Mouse (Mus musculus) stomach, postnatal 0 days (tissue): ENCODE results near the gene Tmem198. TPM values are rescaled to one million over a fixed set of nuclear protein-coding genes. Genes with fewer than 3 reads are reported as not detected.

Experiments
- ATAC-seq: fragments of 200-750 bp; cut with Nextera tagmentation; 2 replicates; pipeline ENCODE4 v1.8.0; 2017; ENCODE audit not compliant: low FRiP score, low TSS enrichment
- DNase-seq: peaks from one replicate; pipeline ENCODE4 v3.0.0-alpha.2; 2016; ENCODE audit warnings: low spot score
- H3K27ac ChIP-seq: fragments of 300-500 bp; sonication (generic); replicated peaks from 2 replicates; pipeline ENCODE4 v1.5.1; 2014; ENCODE audit warnings: mild to moderate bottlenecking, control low read depth
- H3K27me3 ChIP-seq: fragments of 300-500 bp; sonication (generic); 2 replicates; pipeline ENCODE4 v1.6.1; 2014; ENCODE audit warnings: low read length; ENCODE audit not compliant: control insufficient read depth, insufficient read depth
- H3K36me3 ChIP-seq: fragments of 300-500 bp; sonication (generic); 2 replicates; pipeline ENCODE4 v1.6.1; 2014; ENCODE audit warnings: low read length, mixed read lengths; ENCODE audit not compliant: control insufficient read depth, insufficient read depth
- H3K4me1 ChIP-seq: fragments of 300-500 bp; sonication (generic); replicated peaks from 2 replicates; pipeline ENCODE4 v1.6.1; 2014; ENCODE audit warnings: antibody characterized with exemption; ENCODE audit not compliant: control insufficient read depth, insufficient read depth
- H3K4me2 ChIP-seq: fragments of 300-500 bp; sonication (generic); replicated peaks from 2 replicates; pipeline ENCODE4 v1.6.1; 2014; ENCODE audit warnings: low read depth, mild to moderate bottlenecking, control low read depth, moderate library complexity
- H3K4me3 ChIP-seq: fragments of 300-500 bp; sonication (generic); 2 replicates; pipeline ENCODE4 v1.5.1; 2014; ENCODE audit warnings: low read depth, low read length, control low read depth
- H3K9ac ChIP-seq: fragments of 300-500 bp; sonication (generic); 2 replicates; pipeline ENCODE4 v1.6.1; 2014; ENCODE audit warnings: mild to moderate bottlenecking, low read length, control low read depth, mixed read lengths
- H3K9me3 ChIP-seq: fragments of 300-500 bp; sonication (generic); 2 replicates; pipeline ENCODE4 v1.6.1; 2016; ENCODE audit warnings: low read length; ENCODE audit not compliant: control insufficient read depth
- CTCF ChIP-seq: IDR thresholded peaks from 2 replicates; pipeline ENCODE4 v1.5.1; 2016; ENCODE audit warnings: antibody characterized with exemption, low read depth, mild to moderate bottlenecking, moderate library complexity
- EP300 ChIP-seq: optimal IDR thresholded peaks from 2 replicates; pipeline ENCODE3; 2016; ENCODE audit warnings: antibody characterized with exemption
- WGBS: fragments of 180-500 bp; shearing (Covaris S2); extraction: QIAGEN DNeasy Blood & Tissue Kit; methylation state at CpG from one replicate; pipeline ENCODE4 v1.1.7; 2014; 5-methylcytosine and 5-hydroxymethylcytosine counted together
- polyA plus RNA-seq: library from polyadenylated mRNA; unstranded; fragments of >200 nt; fragmentation: Nextera tagmentation; extraction: Ambion mirVana; gene quantifications from 2 replicates; pipeline ENCODE4 v1.2.1, GENCODE M21; 2015

Gene Tmem198
- polyA plus RNA-seq, 1 experiment from 2014 or later, result 1.4 TPM

DNA sequence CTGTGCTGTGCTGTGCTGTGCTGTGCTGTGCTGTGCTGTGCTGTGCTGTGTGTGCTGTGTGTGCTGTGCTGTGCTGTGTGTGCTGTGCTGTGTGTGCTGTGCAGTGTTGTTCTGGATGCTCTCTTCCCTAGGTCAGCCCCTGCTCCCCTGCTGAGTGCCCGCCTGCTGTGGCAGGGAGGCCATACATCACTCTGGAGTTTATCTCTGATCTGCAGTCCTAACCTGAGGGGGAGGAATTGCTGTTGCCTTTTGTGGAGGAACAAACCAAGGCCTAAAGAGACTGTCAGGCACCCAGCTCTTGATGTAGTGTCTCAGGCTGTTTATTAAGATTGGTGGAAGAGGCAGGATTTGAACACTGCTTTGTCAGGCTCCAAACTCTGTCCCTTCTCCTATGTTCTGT lies 16.7 kb upstream of the Tmem198 start:
- WGBS, result 61% methylated on average over 1 of the region's 1 CpGs
- no peaks in the 10 kb centered on the region for H3K9me3 ChIP-seq
- 0 out of 2 replicates have a peak, but pooled peaks cover 3% of the 10 kb centered on the region for H3K4me1 ChIP-seq
- TF ChIP-seq CTCF, result no peak
- TF ChIP-seq EP300, result no peak
- no peaks in the 10 kb centered on the region for H3K27me3 ChIP-seq
- no peak overlapping the region for H3K9ac ChIP-seq
- no peak overlapping the region for H3K4me3 ChIP-seq
- DNase-seq (no peak), ATAC-seq (no peak)
- no peak overlapping the region for H3K27ac ChIP-seq
- no peak overlapping the region for H3K4me2 ChIP-seq
- H3K36me3 ChIP-seq, result no peaks in the 10 kb centered on the region

GRCm38 (mm10) chr1:75463652-75464204 lies 15.6 kb upstream of the Tmem198 start:
- no peak overlapping the region for H3K27ac ChIP-seq
- no peak for DNase-seq
- no peak overlapping the region for H3K4me2 ChIP-seq
- H3K36me3 ChIP-seq, result no peaks in the 10 kb centered on the region
- 0 out of 2 replicates have a peak, but pooled peaks cover 3% of the 10 kb centered on the region for H3K4me1 ChIP-seq
- TF ChIP-seq EP300, result no peak
- TF ChIP-seq CTCF, result no peak
- no peaks in the 10 kb centered on the region for H3K27me3 ChIP-seq
- H3K9me3 ChIP-seq, result no peaks in the 10 kb centered on the region
- WGBS, result 82% methylated on average over 5 of the region's 5 CpGs
- H3K4me3 ChIP-seq, result no peak overlapping the region
- no peak overlapping the region for H3K9ac ChIP-seq
- no peak for ATAC-seq

- TF ChIP-seq CTCF (peak; percentile 96), EP300 (no peak)
- Histone ChIP-seq H3K4me1 (no peaks in the 10 kb centered on the region), H3K36me3 (no peaks in the 10 kb centered on the region), H3K9me3 (no peaks in the 10 kb centered on the region), H3K4me3 (no peak overlapping the region), H3K27ac (no peak overlapping the region), H3K9ac (no peak overlapping the region), H3K27me3 (no peaks in the 10 kb centered on the region), H3K4me2 (0 out of 2 replicates have a peak overlapping the region, but pooled peaks have one; percentile 17)
- DNase-seq, result peak; percentile 84
- WGBS, result 7% methylated on average over 14 of the region's 14 CpGs
- ATAC-seq, result peak; percentile 76
These were observed 12.0 kb upstream of the Tmem198 start for GRCm38 (mm10) chr1:75467215-75467927.

- DNase-seq, result no peak
- no peaks in the 10 kb centered on the region for H3K27me3 ChIP-seq
- no peaks in the 10 kb centered on the region for H3K4me1 ChIP-seq
- H3K36me3 ChIP-seq, result no peaks in the 10 kb centered on the region
- no peak for ATAC-seq
- no peak overlapping the region for H3K4me3 ChIP-seq
- H3K9ac ChIP-seq, result no peak overlapping the region
- 78% methylated on average over 17 of the region's 17 CpGs for whole genome bisulfite sequencing
- no peaks in the 10 kb centered on the region for H3K9me3 ChIP-seq
- no peak overlapping the region for H3K4me2 ChIP-seq
- no peak overlapping the region for H3K27ac ChIP-seq
- TF ChIP-seq CTCF, result no peak
- no peak for TF ChIP-seq EP300
These were observed 10.0 kb upstream of the Tmem198 start for GRCm38 (mm10) chr1:75469287-75469825.

DNA sequence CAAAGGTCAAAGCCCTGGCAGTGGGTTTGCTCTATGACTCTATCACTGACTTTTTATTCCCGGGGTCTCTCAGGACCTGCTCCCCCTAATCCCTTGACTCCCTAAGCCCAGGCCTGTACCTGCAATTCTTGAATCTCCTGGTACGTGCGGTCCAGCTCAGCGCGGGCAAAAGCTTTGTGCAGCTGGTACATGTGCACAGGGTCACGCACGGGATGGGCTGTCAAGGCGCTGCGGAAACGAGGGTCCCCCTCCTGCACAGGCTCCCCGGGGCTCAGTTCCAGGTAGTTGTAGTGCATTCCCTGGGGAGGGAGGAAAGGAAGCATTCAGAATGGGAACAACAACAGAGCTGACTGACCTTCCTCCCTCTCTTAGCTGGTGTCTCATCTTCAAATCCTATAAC lies 2.9 kb upstream of the Tmem198 start:
- 0 out of 2 replicates have a peak, but pooled peaks cover 2% of the 10 kb centered on the region for H3K4me1 ChIP-seq
- DNase-seq (no peak), ATAC-seq (no peak)
- no peak overlapping the region for H3K27ac ChIP-seq
- H3K9ac ChIP-seq, result no peak overlapping the region
- H3K36me3 ChIP-seq, result 0 out of 2 replicates have a peak, but pooled peaks cover 6% of the 10 kb centered on the region
- TF ChIP-seq EP300 (no peak), CTCF (no peak)
- no peaks in the 10 kb centered on the region for H3K9me3 ChIP-seq
- H3K27me3 ChIP-seq, result peaks cover 2% of the 10 kb centered on the region; the same call in 1 of the 2 replicates
- H3K4me3 ChIP-seq, result no peak overlapping the region
- H3K4me2 ChIP-seq, result no peak overlapping the region
- 94% methylated on average over 11 of the region's 11 CpGs for WGBS
